Mouse (Mus musculus): ENCODE measurements around the gene Ube2t.

DNA sequence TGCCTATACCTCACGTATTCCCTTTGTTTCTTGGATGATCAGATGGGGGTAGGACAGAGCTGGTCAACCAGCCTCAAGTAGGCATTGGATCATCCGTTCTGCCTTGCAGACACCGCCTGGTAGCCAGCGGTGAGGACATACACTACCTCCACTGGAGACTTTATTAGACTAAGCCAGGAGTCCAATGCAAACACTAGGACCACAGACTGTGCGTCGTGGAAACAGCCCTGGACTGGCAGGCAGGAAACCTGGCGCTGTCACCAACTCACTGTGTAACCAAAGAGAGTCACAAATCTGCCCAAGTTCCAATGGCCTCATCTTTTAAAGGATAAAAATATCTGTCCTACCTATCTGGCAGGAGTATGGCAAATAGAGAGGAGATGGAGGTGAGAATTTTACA, 34.1 kb downstream of the Ube2t start:
- TF ChIP-seq CTCF (IDR thresholded peaks at IDR 0.05; ENCODE audit: extremely low read depth, insufficient read depth, low read length) (no peak), POLR2A (IDR thresholded peaks at IDR 0.05; ENCODE audit: extremely low read depth, insufficient read depth, low read length) (no peak)

Data from cortical plate, adult 2 months (tissue).